ENCODE assay signal across 15 mouse cellular contexts in the genomic region with DNA sequence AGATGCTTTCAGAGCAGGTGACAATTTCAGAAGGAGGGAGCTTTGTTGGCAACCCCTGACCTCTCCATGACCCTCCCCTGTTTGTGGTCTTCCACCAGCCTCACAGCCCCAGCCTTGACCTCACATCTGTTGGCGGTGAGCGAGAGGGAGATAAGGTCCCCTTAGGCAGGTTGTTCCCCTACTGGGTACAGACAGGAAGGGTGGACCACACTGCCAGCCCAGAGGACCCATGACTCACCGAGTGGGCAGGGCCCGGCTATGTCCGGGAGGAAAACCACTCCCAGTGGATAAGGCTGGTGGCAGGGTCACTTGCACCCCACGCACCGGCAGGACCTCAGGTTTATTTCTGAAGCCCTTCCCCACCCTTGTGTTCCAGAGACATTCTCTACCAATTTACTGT. TPM values are rescaled to one million over a fixed set of nuclear protein-coding genes. Genes with fewer than 3 reads are reported as not detected.
DNase-seq lines count a peak whose midpoint lies in the region; ATAC-seq and TF ChIP-seq lines count a peak whose summit lies in the region.
"Had no signal": no experiment of that assay in that cellular context is flagged by ENCODE, and none has a peak within 500 bp of the region (broad histone marks: within the 10 kb centered on the region; RNA-seq: fewer than 3 reads in every experiment).

No protein-coding gene starts in this region.

- no peak overlapping the region for H3K27ac ChIP-seq in heart, embryonic 14.5 days (replicated peaks in 1 of 2; ENCODE audit: control insufficient read depth in 1 of 2, insufficient read depth in 1 of 2, low read depth in 2 of 2, low read length in 2 of 2)
- H3K27ac ChIP-seq in heart, embryonic 10.5 days: no peak overlapping the region
- no peak overlapping the region for H3K27ac ChIP-seq in heart, embryonic 16.5 days (ENCODE audit: low read length)
- H3K27ac ChIP-seq in liver, postnatal 0 days (ENCODE audit: low read depth): no peak overlapping the region
- no peak overlapping the region for H3K27ac ChIP-seq in layer of hippocampus, adult 2 months
- H3K27ac ChIP-seq: neural tube, embryonic 13.5 days had no signal

- no peaks in the 10 kb centered on the region for H3K27me3 ChIP-seq in heart, embryonic 14.5 days (ENCODE audit: control insufficient read depth, insufficient read depth, low read length)
- H3K27me3 ChIP-seq in heart, embryonic 10.5 days (ENCODE audit: insufficient read depth, poor library complexity, severe bottlenecking): peaks cover 11% of the 10 kb centered on the region; the same call in 1 of the 2 replicates
- H3K27me3 ChIP-seq in heart, embryonic 16.5 days (ENCODE audit: control insufficient read depth, insufficient read depth, low read length): no peaks in the 10 kb centered on the region
- no peaks in the 10 kb centered on the region for H3K27me3 ChIP-seq in liver, postnatal 0 days (ENCODE audit: insufficient read depth, low read length)
- H3K27me3 ChIP-seq: neural tube, embryonic 13.5 days had no signal

- WGBS in heart, embryonic 14.5 days: 33% methylated on average over 7 of the region's 7 CpGs
- 36% methylated on average over 7 of the region's 7 CpGs for WGBS in heart, embryonic 10.5 days
- WGBS in heart, embryonic 16.5 days: 28% methylated on average over 7 of the region's 7 CpGs
- whole genome bisulfite sequencing in liver, postnatal 0 days (ENCODE audit: insufficient replicate concordance): 12% methylated on average over 7 of the region's 7 CpGs

- no peak for DNase-seq in heart, embryonic 10.5 days (ENCODE audit: low spot score)
- peak; percentile 98 for DNase-seq in 416B (ENCODE audit: low read depth)
- DNase-seq in lung, postnatal 4 days: peak; percentile 64 to 82
- DNase-seq in liver, postnatal 0 days: no peak
- no peak for DNase-seq in T-cell, adult 2 months (ENCODE audit: low spot score)
- DNase-seq in layer of hippocampus, adult 2 months (ENCODE audit: low spot score in 2 of 2): no peak
- DNase-seq: cerebellum, adult 11 months; forebrain, postnatal 0 days; gastrocnemius, postnatal 14 days; thymus, postnatal 4 days had no signal

- no peaks in the 10 kb centered on the region for H3K36me3 ChIP-seq in heart, embryonic 14.5 days (ENCODE audit: control insufficient read depth, insufficient read depth, low read length)
- H3K36me3 ChIP-seq in heart, embryonic 10.5 days: no peaks in the 10 kb centered on the region
- H3K36me3 ChIP-seq in heart, embryonic 16.5 days (ENCODE audit: control insufficient read depth, insufficient read depth): no peaks in the 10 kb centered on the region
- no peaks in the 10 kb centered on the region for H3K36me3 ChIP-seq in liver, postnatal 0 days (replicated peaks; ENCODE audit: insufficient read depth, low read length)
- H3K36me3 ChIP-seq: neural tube, embryonic 13.5 days had no signal

- no peak overlapping the region for H3K9ac ChIP-seq in heart, embryonic 14.5 days (ENCODE audit: low read length)
- no peak overlapping the region for H3K9ac ChIP-seq in heart, embryonic 16.5 days (ENCODE audit: low read length)
- H3K9ac ChIP-seq in liver, postnatal 0 days (replicated peaks): no peak overlapping the region
- H3K9ac ChIP-seq: forebrain, postnatal 0 days; neural tube, embryonic 13.5 days had no signal

- no peak for TF ChIP-seq CTCF in liver, postnatal 0 days (IDR thresholded peaks at IDR 0.05; ENCODE audit: low read depth)
- no peak for TF ChIP-seq CTCF in layer of hippocampus, adult 2 months (conservative IDR thresholded peaks at IDR 0.05)

- TF ChIP-seq EP300 in liver, postnatal 0 days (IDR thresholded peaks at IDR 0.05; ENCODE audit: low read depth): no peak

- 0 out of 2 replicates have a peak, but pooled peaks have one; percentile 49 for ATAC-seq in heart, embryonic 14.5 days (ENCODE audit: insufficient number of reproducible peaks, insufficient read depth, low FRiP score, low read depth)
- 0 out of 2 replicates have a peak, but pooled peaks have one; percentile 28 for ATAC-seq in heart, embryonic 16.5 days (replicated peaks; ENCODE audit: extremely low read depth, insufficient read depth, low FRiP score)
- ATAC-seq in liver, postnatal 0 days: no peak
- ATAC-seq: forebrain, postnatal 0 days had no signal

- no peaks in the 10 kb centered on the region for H3K9me3 ChIP-seq in heart, embryonic 14.5 days (ENCODE audit: control insufficient read depth, low read length)
- no peaks in the 10 kb centered on the region for H3K9me3 ChIP-seq in heart, embryonic 10.5 days
- no peaks in the 10 kb centered on the region for H3K9me3 ChIP-seq in heart, embryonic 16.5 days (replicated peaks; ENCODE audit: control insufficient read depth, low read length)
- no peaks in the 10 kb centered on the region for H3K9me3 ChIP-seq in liver, postnatal 0 days (ENCODE audit: low read length)
- H3K9me3 ChIP-seq: neural tube, embryonic 13.5 days had no signal

- H3K4me2 ChIP-seq in heart, embryonic 14.5 days (ENCODE audit: low read length): no peak overlapping the region
- H3K4me2 ChIP-seq in heart, embryonic 16.5 days (ENCODE audit: low read depth, low read length): no peak overlapping the region
- H3K4me2 ChIP-seq in liver, postnatal 0 days (ENCODE audit: low read depth, low read length): no peak overlapping the region
- H3K4me2 ChIP-seq: liver, embryonic 11.5 days; neural tube, embryonic 13.5 days had no signal

- H3K4me3 ChIP-seq in heart, embryonic 14.5 days (ENCODE audit: control insufficient read depth in 1 of 2, insufficient read depth in 1 of 2, low read depth in 1 of 2, low read length in 2 of 2): no peak overlapping the region
- no peak overlapping the region for H3K4me3 ChIP-seq in heart, embryonic 10.5 days
- no peak overlapping the region for H3K4me3 ChIP-seq in heart, embryonic 16.5 days (ENCODE audit: low read length)
- H3K4me3 ChIP-seq in liver, postnatal 0 days (ENCODE audit: low read depth, low read length): no peak overlapping the region
- H3K4me3 ChIP-seq in layer of hippocampus, adult 2 months: no peak overlapping the region
- H3K4me3 ChIP-seq: erythroblast, embryonic 14.5 days; neural tube, embryonic 13.5 days had no signal

- peaks cover 6 to 12% of the 10 kb centered on the region in 2 experiments; a peak in 3 of 4 replicates for H3K4me1 ChIP-seq in heart, embryonic 14.5 days (ENCODE audit: control insufficient read depth in 2 of 2, insufficient read depth in 2 of 2, low read length in 2 of 2)
- peaks cover 8% of the 10 kb centered on the region for H3K4me1 ChIP-seq in heart, embryonic 10.5 days
- no peaks in the 10 kb centered on the region for H3K4me1 ChIP-seq in heart, embryonic 16.5 days (ENCODE audit: control insufficient read depth, insufficient read depth, low read length)
- H3K4me1 ChIP-seq in liver, postnatal 0 days (ENCODE audit: insufficient read depth): no peaks in the 10 kb centered on the region
- H3K4me1 ChIP-seq: neural tube, embryonic 13.5 days had no signal

RNA-seq across cellular contexts. Expression of a gene that starts 22.1 kb away (rescaled TPM):
- polyA plus RNA-seq in heart, embryonic 14.5 days (2014; fragmentation: Nextera tagmentation; extraction: Ambion mirVana): 202 and 337 TPM in 2 replicates
- polyA plus RNA-seq in heart, embryonic 10.5 days (2016; fragmentation: Nextera tagmentation; extraction: Ambion mirVana): 4.8 and 8.0 TPM in 2 replicates
- 285 and 435 TPM in 2 replicates for polyA plus RNA-seq in heart, embryonic 16.5 days (2015; fragmentation: Nextera tagmentation; extraction: Ambion mirVana)
- 14.8 TPM in 2 replicates for polyA plus RNA-seq in liver, postnatal 0 days (2015; fragmentation: Nextera tagmentation; extraction: Ambion mirVana)
- total RNA-seq in layer of hippocampus, adult 2 months (2021): 10 to 100 TPM in 1 of 2 experiments, 1 to 10 TPM in 1; 9.0 to 12.0 TPM
- polyA plus RNA-seq: erythroblast, embryonic 14.5 days had no signal

Comparison
In these comparisons a context has a peak if more than half of its experiments do, and no peak if none do; other contexts are left out.
1. RNA of a gene that starts 22.1 kb away (polyA plus RNA-seq): 202 to 337 TPM in heart, embryonic 14.5 days and 285 to 435 TPM in heart, embryonic 16.5 days; 14.8 TPM in liver, postnatal 0 days and 4.8 to 8.0 TPM in heart, embryonic 10.5 days; every median in the first group is over 10 times any median in the second.
2. DNase-seq: peak in 416B (single experiment) and lung, postnatal 4 days (2 of 2); none in heart, embryonic 10.5 days (single experiment), liver, postnatal 0 days (single experiment), T-cell, adult 2 months (single experiment) and layer of hippocampus, adult 2 months (0 of 2).